Mouse (Mus musculus) frontal cortex, postnatal 25 days (tissue): ENCODE data around the gene Pnisr.

Experiments used
- DNase-seq, 2 experiments: peaks; one replicate each; pipeline ENCODE4 v3.0.0; 2022; ENCODE audit warnings: low spot score in 2 of 2

The Pnisr gene

DNA sequence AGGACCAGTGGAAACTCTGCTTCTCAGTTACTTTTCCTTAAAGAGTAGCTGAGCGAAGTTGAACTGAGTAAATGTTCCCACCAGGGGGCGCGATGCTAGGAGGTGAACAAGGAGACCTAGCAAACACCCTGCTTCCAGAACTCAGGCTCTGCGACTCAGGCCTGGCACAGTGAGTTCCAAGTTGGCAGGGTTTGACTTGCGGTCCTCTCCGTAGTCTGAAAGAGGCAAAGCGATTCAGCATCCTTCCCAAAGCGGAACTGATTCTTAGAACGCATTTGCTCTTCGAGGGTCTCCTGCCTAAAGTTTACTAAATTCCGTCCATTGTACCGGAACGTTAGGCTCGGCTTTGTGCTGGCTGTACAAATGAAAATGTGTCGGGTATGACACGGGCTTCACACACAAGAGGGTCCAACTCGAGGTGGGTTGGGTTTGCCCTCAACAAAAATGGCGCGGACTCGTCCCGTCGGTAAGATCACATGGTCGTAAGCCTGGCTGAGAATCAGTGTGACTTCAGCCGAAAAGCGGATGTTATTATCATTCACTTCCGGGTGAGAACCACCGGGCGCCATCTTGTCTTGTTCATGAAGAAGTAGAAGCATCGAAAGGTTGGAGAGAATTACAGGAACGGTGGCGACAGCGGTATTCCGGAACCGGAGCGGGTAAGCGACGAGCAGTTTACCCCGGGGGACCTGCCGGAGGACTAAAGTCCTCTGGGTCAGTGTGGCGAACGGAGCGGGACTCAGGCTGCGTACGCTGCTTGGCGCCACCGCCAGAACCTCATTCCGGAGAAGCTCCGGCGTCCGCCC lies at the start of gene Pnisr:
TSS of gene Pnisr (plus strand) at position 103 of the 806 bp plus-strand sequence.
- peak; percentile 91 to 96 for DNase-seq

DNA sequence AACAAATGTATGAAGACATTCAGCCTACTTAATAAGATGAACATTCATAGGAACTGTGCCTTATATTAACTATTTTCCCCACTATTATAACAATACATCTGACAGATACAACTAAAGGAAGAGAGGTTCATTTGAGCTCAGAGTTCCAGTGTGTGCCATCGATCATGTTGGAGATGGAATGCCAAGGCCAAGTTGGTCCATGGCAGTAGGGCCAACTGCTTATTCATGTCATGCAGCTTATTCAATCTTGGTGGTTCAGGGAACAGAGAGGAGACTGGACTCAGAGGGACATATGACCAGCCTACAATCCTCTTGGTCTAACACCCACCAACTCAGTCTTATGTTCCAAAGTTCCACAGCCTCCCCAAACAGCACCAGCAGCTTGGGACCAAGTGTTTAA lies 46.4 kb upstream of the Pnisr start:
- DNase-seq = no peak

DNA sequence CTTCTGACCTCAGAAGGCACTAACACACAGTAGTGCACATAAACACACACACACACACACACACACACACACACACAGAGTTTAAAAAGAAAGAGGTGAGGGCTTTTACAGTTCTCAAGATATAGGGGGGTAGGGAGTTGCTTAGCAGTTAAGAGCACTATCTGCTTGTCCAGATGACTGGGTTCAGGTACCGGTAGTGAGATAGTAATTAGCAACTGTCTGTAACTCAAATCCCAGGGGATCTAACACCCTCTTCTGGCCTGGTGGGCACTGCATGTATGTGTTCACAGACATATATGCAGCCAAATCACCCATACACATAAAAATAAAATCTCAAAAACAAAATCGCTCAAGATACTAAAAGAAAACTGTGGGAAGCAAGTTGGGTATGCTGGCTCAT lies 45.8 kb upstream of the Pnisr start:
- no peak for DNase-seq

- DNase-seq = no peak
These were observed 40.2 kb upstream of the Pnisr start for GRCm38 (mm10) chr4:21807204-21807603.

DNA sequence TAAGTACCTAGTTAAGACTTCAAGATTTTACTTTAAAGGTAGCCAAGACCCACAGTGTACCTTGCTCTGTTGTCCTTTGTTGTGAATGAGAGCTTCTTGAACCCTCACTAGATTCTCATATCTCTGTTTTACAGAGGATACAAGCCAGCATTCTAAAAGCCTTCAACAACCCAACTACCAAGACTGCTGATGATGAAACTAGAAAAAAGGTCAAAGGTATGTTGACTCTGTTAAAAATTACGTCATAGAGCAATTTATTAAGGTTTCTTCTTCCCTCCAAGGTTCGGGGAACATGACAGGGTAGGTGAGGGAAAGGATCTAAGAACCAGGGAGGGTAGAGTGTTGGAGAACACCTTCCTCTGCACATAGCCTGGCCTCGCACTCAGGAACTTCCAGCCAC lies 36.8 kb upstream of the Pnisr start:
- DNase-seq = no peak

GRCm38 (mm10) chr4:21812635-21813034 lies 34.7 kb upstream of the Pnisr start:
- DNase-seq = no peak

- peak in 1 of 2 experiments; percentile 13 for DNase-seq
These were observed 33.4 kb upstream of the Pnisr start for GRCm38 (mm10) chr4:21814029-21814428.

DNA sequence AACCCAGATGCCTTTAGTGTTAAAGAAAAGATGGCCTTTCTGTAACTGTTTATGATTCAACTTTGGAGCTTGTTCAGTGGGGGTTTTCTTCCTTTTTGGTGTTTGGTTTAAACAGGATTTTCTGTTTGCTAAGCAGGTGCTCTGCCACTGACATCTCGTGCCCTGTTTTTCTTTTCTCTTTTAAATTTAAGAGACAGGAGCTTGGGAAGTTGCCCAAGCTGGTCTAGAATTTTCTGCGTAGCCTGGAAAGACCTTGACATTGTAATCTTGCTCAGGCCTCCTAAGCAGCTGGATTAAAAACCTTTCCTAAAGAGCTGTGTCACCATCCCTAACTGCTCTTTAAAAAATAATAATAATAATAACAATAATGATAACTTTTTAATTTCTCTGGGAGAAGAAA lies 20.8 kb upstream of the Pnisr start:
- DNase-seq = no peak

DNA sequence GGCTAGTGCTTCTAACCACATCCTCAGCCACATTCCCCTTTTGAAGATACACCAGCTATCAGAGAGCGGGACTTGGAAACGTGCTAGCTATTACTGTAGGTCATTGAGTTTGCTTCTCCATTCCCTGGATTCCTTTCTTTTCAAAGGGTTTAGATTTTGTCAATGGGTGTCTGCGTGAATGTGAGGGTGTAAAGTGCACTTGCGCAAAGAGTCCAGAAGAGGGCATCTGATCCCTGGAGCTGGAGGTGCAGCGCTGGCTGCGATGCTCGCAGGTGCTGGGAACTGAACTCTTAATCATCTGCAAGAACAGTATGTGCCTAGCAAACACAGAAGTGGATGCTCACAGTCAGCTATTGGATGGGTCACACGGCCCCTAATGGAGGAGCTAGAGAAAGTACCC lies 14.5 kb upstream of the Pnisr start:
- DNase-seq = no peak

- DNase-seq = peak; percentile 75 to 86
These were observed 876 bp downstream of the Pnisr start for GRCm38 (mm10) chr4:21848287-21848630.

- DNase-seq = no peak
These were observed 10.1 kb downstream of the Pnisr start for GRCm38 (mm10) chr4:21857481-21857880.

GRCm38 (mm10) chr4:21865226-21865625 lies 17.8 kb downstream of the Pnisr start:
- DNase-seq = no peak

DNA sequence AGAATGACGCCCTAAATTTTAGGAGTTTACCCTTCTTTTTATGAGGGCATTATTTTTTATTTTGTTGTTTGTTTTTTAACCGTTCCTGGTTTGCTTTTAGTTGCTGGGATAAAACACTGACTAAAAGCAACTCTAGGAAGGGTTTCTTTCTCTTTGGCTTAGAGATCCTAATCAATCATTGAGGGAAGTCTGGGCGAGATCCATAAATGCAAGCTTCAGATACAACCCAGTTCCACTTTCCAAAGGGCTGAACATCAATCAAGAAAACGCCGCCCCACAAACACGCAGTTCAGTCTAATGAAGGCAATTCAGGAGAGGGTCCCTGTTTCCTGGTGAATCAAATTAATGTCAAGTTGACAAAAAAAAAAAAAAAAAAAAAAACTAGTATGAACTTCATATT lies 31.4 kb downstream of the Pnisr start:
- DNase-seq = no peak

DNA sequence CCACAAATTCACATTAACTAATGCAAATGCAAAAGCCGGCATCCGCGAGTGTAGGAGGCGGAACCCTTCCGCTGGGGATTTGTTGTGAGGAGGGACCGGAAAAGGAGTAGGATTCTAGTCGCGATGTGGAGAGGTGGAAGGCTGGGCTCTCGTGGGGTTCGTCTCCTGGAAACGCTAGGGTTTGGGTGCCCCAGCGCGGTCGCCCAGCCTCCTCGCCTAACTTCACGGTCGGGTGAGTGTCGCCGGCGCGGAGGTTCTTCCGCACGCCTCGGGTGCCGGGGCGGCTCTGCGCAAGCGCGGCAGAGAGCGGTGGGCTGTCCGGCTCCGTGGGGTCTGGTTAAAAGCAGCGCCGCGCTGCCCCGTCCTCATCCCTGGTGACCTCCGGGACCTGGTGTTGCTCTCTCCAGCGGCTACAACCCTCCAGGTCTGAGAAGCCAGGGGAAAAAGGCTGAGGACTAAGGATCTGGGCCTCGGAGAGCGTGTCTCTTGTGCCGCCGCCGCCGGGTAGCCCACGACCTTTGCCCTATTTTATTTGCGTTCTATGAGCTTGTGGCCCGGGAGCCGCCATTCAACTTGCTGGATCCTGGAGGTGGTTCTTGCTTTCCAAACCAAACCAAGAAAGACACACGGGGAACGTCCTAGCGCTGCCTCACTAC lies 32.3 kb downstream of the Pnisr start, which contains the start of gene Coq3:
TSS of gene Coq3 (plus strand) at position 109 of the 656 bp plus-strand sequence.
- DNase-seq = peak; percentile 72 to 79

- DNase-seq = no peak
These were observed 35.4 kb downstream of the Pnisr start for GRCm38 (mm10) chr4:21882806-21883205.

- DNase-seq = no peak
These were observed 38.4 kb downstream of the Pnisr start for GRCm38 (mm10) chr4:21885831-21886230.
